Mouse (Mus musculus): ENCODE measurements around the gene Treml1.

DNA sequence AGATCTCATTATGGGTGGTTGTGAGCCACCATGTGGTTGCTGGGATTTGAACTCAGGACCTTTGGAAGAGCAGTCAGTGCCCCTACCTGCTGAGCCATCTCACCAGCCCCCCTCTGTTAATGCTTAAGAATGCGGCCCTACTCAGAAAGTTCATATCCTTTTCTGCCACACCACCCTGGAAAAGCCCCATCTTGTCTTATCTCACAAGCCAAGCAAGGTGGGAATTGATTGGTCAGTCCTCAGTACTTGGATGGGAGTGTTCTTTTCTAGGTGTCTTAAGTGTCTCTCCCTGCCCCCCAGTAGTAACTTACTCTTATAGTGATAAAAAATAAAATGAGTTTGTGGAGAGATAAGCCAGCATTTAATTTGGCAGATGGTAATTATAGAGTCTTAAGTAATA is 45.0 kb downstream of the Treml1 start:
- TF ChIP-seq CTCF (IDR thresholded peaks at IDR 0.05; ENCODE audit: low read depth) (no peak), EP300 (IDR thresholded peaks at IDR 0.05; ENCODE audit: low read depth) (no peak)

Measured in heart, postnatal 0 days (tissue).